Mouse (Mus musculus): ENCODE results near the gene Strap. TPM values are rescaled to one million over a fixed set of nuclear protein-coding genes. Genes with fewer than 3 reads are reported as not detected.

Gene Strap
- total RNA-seq, 2 experiments from 2014 or later, result 156 to 219 TPM

DNA sequence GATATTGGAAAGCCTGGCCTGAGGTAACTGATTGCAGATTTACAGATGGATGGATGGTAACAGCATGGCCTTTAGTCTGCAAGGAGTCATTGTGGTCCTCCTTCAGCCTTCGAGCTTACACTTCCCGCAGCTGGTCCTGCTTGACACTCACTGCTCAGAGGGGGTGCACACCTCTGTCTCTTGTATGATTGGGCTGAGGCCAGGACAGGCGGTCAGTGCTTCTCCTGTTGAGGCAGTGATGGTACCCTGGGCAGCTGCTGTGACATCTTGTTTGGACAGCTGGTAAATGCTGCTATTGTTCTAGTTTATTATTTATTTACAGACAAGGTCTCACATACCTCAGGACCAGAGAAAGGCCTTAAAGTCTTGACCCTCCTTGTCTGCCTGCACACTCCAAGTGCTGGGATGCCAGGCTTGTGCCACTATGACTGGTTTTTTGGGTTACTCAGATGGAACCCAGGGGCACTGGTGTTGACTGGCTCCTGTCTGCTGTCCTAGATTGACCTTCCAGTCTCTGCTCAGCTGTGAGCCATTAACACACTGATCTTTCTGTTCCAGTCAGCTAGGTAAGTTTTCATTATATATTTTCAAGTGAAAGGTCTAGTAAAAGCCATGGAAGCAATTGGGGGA, 36.9 kb downstream of the Strap start:
- ATAC-seq (replicated peaks; ENCODE audit: low FRiP score, low TSS enrichment, poor library complexity, severe bottlenecking), result no peak

- no peak for ATAC-seq (replicated peaks; ENCODE audit: low FRiP score, low TSS enrichment, poor library complexity, severe bottlenecking)
These were observed 38.2 kb downstream of the Strap start for GRCm38 (mm10) chr6:137772918-137773636.

GRCm38 (mm10) chr6:137773637-137774028, 38.8 kb downstream of the Strap start:
- ATAC-seq (replicated peaks; ENCODE audit: low FRiP score, low TSS enrichment, poor library complexity, severe bottlenecking), result no peak

DNA sequence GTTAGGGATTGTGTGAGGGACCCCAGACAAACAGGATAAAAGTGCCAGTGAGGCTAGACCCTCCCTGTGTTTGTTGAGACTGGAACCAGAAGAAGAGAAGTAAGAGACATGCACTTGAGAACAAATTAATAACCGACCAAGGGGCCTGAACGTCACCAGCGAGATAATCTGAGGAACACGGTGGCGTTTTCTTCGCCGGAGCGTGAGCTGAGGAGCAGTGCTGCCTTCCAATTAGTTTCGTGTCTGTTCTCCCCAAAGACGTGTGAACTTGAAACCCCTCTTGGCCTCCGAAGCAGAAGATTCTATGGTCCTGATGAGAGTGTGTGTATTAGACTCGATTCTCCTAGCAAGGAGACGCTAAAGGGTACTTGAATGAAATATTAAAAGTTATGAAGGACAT, 39.3 kb downstream of the Strap start:
- no peak for ATAC-seq (replicated peaks; ENCODE audit: low FRiP score, low TSS enrichment, poor library complexity, severe bottlenecking)

DNA sequence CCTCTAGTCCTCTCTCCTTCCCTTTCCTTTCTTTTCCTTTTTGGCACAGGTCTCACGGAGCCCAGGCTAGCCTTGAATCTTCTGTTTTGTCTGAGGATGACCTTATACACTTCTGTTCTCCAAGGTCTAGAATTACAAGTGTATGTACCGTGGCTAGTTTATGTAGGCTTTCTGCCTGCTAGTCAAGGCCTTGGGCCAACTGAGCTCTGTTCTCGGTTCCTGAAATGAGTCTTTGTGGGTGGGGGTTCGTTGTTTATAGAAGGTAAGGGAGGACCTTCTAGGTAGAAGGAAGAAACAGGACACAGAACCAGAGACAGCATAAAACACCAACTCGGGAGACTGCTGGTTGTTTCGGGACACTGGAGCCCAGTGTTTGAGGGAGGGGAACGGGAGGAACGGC, 40.3 kb downstream of the Strap start:
- ATAC-seq (replicated peaks; ENCODE audit: low FRiP score, low TSS enrichment, poor library complexity, severe bottlenecking), result no peak

DNA sequence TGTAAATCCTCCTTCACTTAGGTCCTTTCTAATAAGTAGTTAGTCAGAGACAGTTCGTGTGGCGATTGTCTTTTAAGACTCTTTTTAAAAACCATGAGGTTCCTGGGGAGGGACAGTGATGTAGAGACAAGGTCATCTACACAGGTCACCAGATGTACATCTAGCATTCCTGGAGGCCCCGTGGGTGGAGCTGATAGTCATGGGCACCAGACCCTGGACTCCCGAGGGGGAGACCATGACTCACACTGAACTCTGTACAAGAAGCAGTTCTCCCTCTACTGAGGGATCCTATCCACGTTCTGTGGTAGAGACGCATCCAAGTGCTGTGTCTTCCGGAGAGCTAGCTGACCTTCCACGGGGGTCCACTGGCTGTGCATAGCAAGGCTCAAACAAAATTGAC, 42.1 kb downstream of the Strap start:
- no peak for ATAC-seq (replicated peaks; ENCODE audit: low FRiP score, low TSS enrichment, poor library complexity, severe bottlenecking)

DNA sequence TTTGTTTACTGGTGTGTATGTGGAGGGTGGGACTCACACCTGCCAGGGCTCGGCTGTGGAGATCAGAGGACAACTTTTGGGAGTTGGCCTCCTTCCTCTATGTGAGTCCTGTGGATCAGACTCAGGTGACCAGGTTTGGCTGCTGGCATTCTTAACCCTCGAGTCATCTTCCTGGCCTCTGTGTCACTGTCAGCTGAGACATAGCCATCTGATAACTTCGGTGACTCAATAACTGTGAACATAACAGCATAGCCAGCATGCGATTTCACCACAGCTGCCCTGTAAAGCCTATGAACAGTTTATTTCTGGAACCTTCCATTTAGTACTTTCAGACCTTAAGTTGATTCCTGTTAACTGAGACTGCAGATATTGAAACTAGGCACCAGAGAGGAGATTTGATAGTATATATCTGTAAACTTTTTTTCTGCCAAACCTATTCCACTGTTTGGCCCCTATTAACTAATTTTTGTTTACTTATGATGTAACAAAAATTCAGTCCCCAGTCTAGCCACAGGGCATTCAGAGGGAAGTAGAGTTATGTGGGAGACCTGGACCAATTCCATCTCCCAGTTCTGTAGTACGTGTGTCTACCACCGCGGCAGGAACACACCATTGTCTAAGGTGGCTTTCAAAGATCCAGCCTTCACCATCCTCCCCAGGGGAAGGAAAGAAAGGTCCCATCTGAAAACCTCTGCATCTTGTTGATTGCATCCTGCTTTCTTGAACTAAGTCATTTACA, 49.2 kb downstream of the Strap start:
- ATAC-seq (replicated peaks; ENCODE audit: low FRiP score, low TSS enrichment, poor library complexity, severe bottlenecking), result no peak

GRCm38 (mm10) chr6:137788976-137789590, 54.2 kb downstream of the Strap start:
- no peak for ATAC-seq (replicated peaks; ENCODE audit: low FRiP score, low TSS enrichment, poor library complexity, severe bottlenecking)

- no peak for ATAC-seq (replicated peaks; ENCODE audit: low FRiP score, low TSS enrichment, poor library complexity, severe bottlenecking)
These were observed 54.8 kb downstream of the Strap start for GRCm38 (mm10) chr6:137789658-137790057.

DNA sequence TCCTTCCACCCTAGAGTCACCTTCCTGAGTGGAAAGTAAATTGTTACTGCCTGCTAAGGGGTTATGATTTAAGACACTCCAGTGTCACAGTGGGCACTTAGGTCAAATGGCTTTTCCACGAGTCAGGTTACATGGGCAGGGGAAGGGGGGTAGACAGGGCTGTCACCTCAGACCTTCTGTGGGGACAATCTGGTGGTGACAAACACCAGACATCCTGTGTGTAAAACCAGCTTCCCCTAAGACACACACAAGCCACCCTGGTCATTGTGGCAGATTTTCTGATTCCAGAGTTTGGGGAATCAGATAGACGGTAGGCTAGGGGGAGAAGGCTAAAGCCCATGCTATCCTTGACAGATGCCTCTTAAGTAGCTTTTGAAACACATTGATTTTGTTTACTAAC, 60.6 kb downstream of the Strap start:
- no peak for ATAC-seq (replicated peaks; ENCODE audit: low FRiP score, low TSS enrichment, poor library complexity, severe bottlenecking)

DNA sequence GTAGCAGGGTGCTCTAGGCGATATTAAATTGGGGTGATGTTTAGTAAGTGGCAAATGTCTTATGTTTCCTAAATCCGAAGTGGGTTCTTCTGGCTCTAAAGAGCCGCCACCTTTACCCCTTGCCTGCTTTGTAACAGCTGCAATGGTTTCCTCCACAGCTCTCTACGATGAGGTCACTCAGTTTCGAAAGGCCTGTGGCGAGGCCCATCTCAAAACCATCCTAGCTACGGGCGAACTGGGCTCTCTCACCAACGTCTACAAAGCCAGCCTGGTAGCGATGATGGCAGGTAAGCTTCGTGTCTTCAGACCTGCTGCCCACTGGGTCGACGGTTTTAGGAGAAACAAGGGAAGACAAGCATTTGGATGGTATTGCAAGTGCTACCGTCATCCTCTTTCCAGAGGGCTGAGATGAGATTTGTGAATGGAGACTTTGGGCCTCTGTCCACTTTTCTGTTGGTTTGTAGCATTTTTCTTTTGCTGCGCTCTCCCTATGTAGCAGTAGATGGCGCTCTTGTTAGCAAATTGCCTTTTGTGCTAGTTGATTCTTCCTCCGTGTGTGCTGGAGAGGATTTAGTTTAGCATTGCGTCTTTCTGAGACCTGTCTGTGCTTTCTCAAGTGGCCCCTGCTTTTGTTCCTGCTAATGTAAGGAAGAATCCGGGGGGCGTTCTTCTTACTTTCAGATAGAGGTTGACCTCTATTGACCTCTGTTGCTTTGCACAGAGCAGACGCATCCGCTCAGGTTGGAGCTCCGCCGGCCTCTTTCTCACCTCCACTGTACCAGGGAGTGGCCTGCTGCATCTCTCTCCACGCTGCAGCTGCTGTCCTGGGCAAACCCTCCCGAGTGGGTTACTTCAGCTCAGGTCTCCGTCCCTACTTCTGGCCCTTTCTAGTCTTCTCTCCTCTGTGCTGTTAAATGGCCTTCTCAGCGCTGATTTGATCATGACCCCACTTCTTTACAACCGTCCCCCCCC, 62.0 kb downstream of the Strap start:
- 0 out of 2 replicates have a peak, but pooled peaks have one; percentile 53 for ATAC-seq (replicated peaks; ENCODE audit: low FRiP score, low TSS enrichment, poor library complexity, severe bottlenecking)

DNA sequence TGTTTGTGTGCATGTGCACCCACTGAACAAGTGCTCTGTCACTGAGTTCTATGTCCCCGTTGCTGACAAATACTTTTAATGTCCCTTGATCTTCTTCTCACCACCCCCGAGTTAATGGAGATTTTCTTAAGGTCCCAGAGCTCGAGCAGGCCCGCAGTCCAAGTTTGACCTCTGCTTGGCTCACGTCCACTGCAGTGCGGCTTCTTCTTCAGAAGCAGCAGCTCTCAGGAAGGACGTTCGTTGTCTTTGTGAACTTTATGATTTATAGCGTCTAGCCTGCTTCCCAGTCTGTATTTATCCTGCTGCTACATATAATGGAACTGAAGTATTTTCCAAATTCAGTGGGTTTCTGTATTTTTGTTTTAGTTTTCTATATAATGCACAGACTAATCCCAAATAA, 64.4 kb downstream of the Strap start:
- ATAC-seq (replicated peaks; ENCODE audit: low FRiP score, low TSS enrichment, poor library complexity, severe bottlenecking), result no peak

Other genes with a start within 250 kb of the Strap start
- 0.69 and 0.92 TPM in 2 replicates for gene Eps8, start 80.2 kb upstream of the Strap start, total RNA-seq (2014; fragmentation: Nextera tagmentation)
- 1.7 TPM in 1 of 2 replicates, not detected in the other for gene Eps8, start 80.2 kb upstream of the Strap start, total RNA-seq (2017)
- gene Dera, start 19.5 kb downstream of the Strap start, total RNA-seq (2014; fragmentation: Nextera tagmentation), result 54.3 and 55.8 TPM in 2 replicates
- gene Dera, start 19.5 kb downstream of the Strap start, total RNA-seq (2017), result 43.0 and 76.5 TPM in 2 replicates

All from megakaryocyte-erythroid progenitor cell, adult 5-6 weeks (primary cell).